Comparison of ENCODE assay signal across 9 mouse cellular contexts in the genomic region with DNA sequence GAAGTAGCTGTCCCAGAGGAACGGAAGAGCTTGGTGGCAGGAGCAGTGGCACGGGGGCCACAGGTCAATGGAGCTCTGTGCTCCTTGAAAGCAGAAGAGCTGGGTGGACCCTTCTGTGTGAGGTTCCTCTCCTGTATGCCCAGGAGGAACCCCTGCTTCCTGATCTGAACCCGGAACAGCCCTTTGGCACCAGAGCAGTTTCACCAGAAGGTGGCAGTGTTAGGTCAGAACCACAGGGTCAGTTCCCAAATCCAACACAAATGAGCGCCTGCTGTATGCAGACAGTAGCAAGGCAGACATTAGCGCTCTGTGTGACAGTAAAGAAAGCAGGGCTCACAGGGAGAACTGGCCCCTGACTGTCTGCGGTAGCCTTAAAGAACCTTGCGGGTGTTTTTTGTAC. TPM values are rescaled to one million over a fixed set of nuclear protein-coding genes. Genes with fewer than 3 reads are reported as not detected.
A peak's percentile ranks its signal among the peaks of the same experiment; 100 is the strongest.
DNase-seq lines count a peak whose midpoint lies in the region; ATAC-seq and TF ChIP-seq lines count a peak whose summit lies in the region.
"Had no signal": no experiment of that assay in that cellular context is flagged by ENCODE, and none has a peak within 500 bp of the region (broad histone marks: within the 10 kb centered on the region; RNA-seq: fewer than 3 reads in every experiment).

No protein-coding gene starts in this region.

- no peaks in the 10 kb centered on the region for H3K9me3 ChIP-seq in liver, embryonic 11.5 days (ENCODE audit: control insufficient read depth, low read length)
- no peaks in the 10 kb centered on the region for H3K9me3 ChIP-seq in liver, embryonic 13.5 days (replicated peaks)

- H3K36me3 ChIP-seq in liver, embryonic 11.5 days (ENCODE audit: control insufficient read depth, insufficient read depth, low read length), result no peaks in the 10 kb centered on the region
- no peaks in the 10 kb centered on the region for H3K36me3 ChIP-seq in liver, embryonic 13.5 days

- H3K4me1 ChIP-seq in liver, embryonic 11.5 days (replicated peaks; ENCODE audit: control insufficient read depth, insufficient read depth, low read length), result peaks cover 23% of the 10 kb centered on the region
- H3K4me1 ChIP-seq in liver, embryonic 13.5 days (replicated peaks), result peaks cover 37% of the 10 kb centered on the region

- DNase-seq in liver (peak; percentile 61), Patski (ENCODE audit: low read depth, low spot score) (no peak)
- DNase-seq in liver, embryonic 11.5 days (ENCODE audit: low spot score), result no peak
- peak; percentile 70 for DNase-seq in cerebellum, adult 8-10 months
- peak; percentile 47 for DNase-seq in liver, embryonic 13.5 days
- peak; percentile 37 to 59 for DNase-seq in right cerebral cortex, postnatal 10 days (ENCODE audit: low spot score in 2 of 2)

- POLR2A ChIA-PET in Patski (lab: Charles Lee), result no interaction called here

- CTCF ChIA-PET in Patski (lab: Charles Lee), result interaction anchor here (1.3 to 1.5 kb wide), 3 partner anchors 10 to 71 kb away, joined by 3 to 5 read pairs (median 4); no protein-coding TSS in a partner anchor

- H3K4me3 ChIP-seq in liver, embryonic 11.5 days (ENCODE audit: low read depth, low read length), result no peak overlapping the region
- H3K4me3 ChIP-seq in liver, embryonic 13.5 days (replicated peaks), result no peak overlapping the region

- H3K27ac ChIP-seq in liver, embryonic 11.5 days (ENCODE audit: low read depth, low read length), result no peak overlapping the region
- H3K27ac ChIP-seq in liver, embryonic 13.5 days, result no peak overlapping the region

- no peak overlapping the region for H3K4me2 ChIP-seq in liver, embryonic 11.5 days
- no peak overlapping the region for H3K4me2 ChIP-seq in liver, embryonic 13.5 days

- H3K9ac ChIP-seq in liver, embryonic 11.5 days (ENCODE audit: low read depth, low read length), result no peak overlapping the region
- H3K9ac ChIP-seq in liver, embryonic 13.5 days, result no peak overlapping the region

- in situ Hi-C loops in Patski (cut with MboI; ENCODE audit: low pct_unique_long_range_greater_than_20kb), result loop anchor here (5.0 kb wide), 1 partner anchor 121 kb away; no protein-coding TSS in a partner anchor

- no peak for ATAC-seq in liver, embryonic 11.5 days (replicated peaks; ENCODE audit: low FRiP score)
- no peak for ATAC-seq in Patski
- ATAC-seq in hematopoietic stem cell, adult 5-6 weeks (replicated peaks in 1 of 2; ENCODE audit: insufficient read depth in 1 of 2, low FRiP score in 2 of 2, low TSS enrichment in 1 of 2, low read depth in 1 of 2, poor library complexity in 2 of 2, severe bottlenecking in 2 of 2), result peak; percentile 79 to 91
- no peak for ATAC-seq in liver, embryonic 13.5 days (ENCODE audit: low read depth)
- no peak for ATAC-seq in inflammation-experienced regulatory T-cells, adult 6 months

- no peaks in the 10 kb centered on the region for H3K27me3 ChIP-seq in liver, embryonic 11.5 days (replicated peaks; ENCODE audit: control insufficient read depth, insufficient read depth, low read length)
- peaks cover 23% of the 10 kb centered on the region for H3K27me3 ChIP-seq in Patski
- H3K27me3 ChIP-seq in liver, embryonic 13.5 days, result 0 out of 2 replicates have a peak, but pooled peaks cover 3% of the 10 kb centered on the region

- peak; percentile 84 for TF ChIP-seq CTCF in Patski (IDR thresholded peaks at IDR 0.05)

- 45% methylated on average over 7 of the region's 7 CpGs for WGBS in liver, embryonic 11.5 days
- WGBS in liver, embryonic 13.5 days (ENCODE audit: insufficient replicate concordance), result 44% methylated on average over 7 of the region's 7 CpGs

RNA-seq across cellular contexts. Expression of gene Cib4, which starts 29.3 kb away (rescaled TPM):
- not detected in 2 replicates for polyA plus RNA-seq in liver, embryonic 11.5 days (2014; fragmentation: Nextera tagmentation; extraction: Ambion mirVana)
- not detected for polyA plus RNA-seq in Patski (2021)
- total RNA-seq in hematopoietic stem cell, adult 5-6 weeks (2017), result not detected in 2 replicates
- polyA plus RNA-seq in liver, embryonic 13.5 days (2015; fragmentation: Nextera tagmentation; extraction: Ambion mirVana), result not detected in 2 replicates
- not detected for polyA plus RNA-seq in inflammation-experienced regulatory T-cells, adult 6 months (2017; shearing (Covaris generic))
- polyA plus RNA-seq: neural tube, embryonic 14.5 days had no signal

RNA-seq across cellular contexts. Expression of gene 1700001C02Rik, which starts 50.5 kb away (rescaled TPM):
- not detected in 2 replicates for polyA plus RNA-seq in liver, embryonic 11.5 days (2014; fragmentation: Nextera tagmentation; extraction: Ambion mirVana)
- polyA plus RNA-seq in Patski (2021), result not detected
- not detected in 2 replicates for total RNA-seq in hematopoietic stem cell, adult 5-6 weeks (2017)
- polyA plus RNA-seq in liver, embryonic 13.5 days (2015; fragmentation: Nextera tagmentation; extraction: Ambion mirVana), result not detected in 2 replicates
- polyA plus RNA-seq in inflammation-experienced regulatory T-cells, adult 6 months (2017; shearing (Covaris generic)), result not detected

RNA-seq across cellular contexts. Expression of gene Otof, which starts 54.6 kb away (rescaled TPM):
- polyA plus RNA-seq in liver, embryonic 11.5 days (2014; fragmentation: Nextera tagmentation; extraction: Ambion mirVana), result 0.05 and 0.18 TPM in 2 replicates
- not detected for polyA plus RNA-seq in Patski (2021)
- total RNA-seq in hematopoietic stem cell, adult 5-6 weeks (2017), result 0.06 TPM in 1 of 2 replicates, not detected in the other
- 0.02 TPM in 1 of 2 replicates, not detected in the other for polyA plus RNA-seq in liver, embryonic 13.5 days (2015; fragmentation: Nextera tagmentation; extraction: Ambion mirVana)
- polyA plus RNA-seq in inflammation-experienced regulatory T-cells, adult 6 months (2017; shearing (Covaris generic)), result not detected

Comparison
In these comparisons a context has a peak if more than half of its experiments do, and no peak if none do; other contexts are left out.
1. DNase-seq: peak in liver (single experiment), cerebellum, adult 8-10 months (single experiment), liver, embryonic 13.5 days (single experiment) and right cerebral cortex, postnatal 10 days (2 of 2); none in liver, embryonic 11.5 days (single experiment) and Patski (single experiment).
2. ATAC-seq: peak in hematopoietic stem cell, adult 5-6 weeks (2 of 2); none in liver, embryonic 11.5 days (single experiment), Patski (single experiment), liver, embryonic 13.5 days (single experiment) and inflammation-experienced regulatory T-cells, adult 6 months (single experiment).